Mouse (Mus musculus) erythroblast, embryonic 14.5 days (primary cell): ENCODE measurements at regions not wholly inside any gene's neighbourhood (a gene's known extent, or its start where the extent isn't known, plus 50 kb on each side); places are given as distances from the start of the nearest gene placed in this dataset.

Source experiments
- GATA1 ChIP-seq: IDR thresholded peaks from 2 replicates; pipeline ENCODE4 v1.6.1; 2012; ENCODE audit warnings: low read length, inconsistent platforms, mixed read lengths
- TAL1 ChIP-seq: IDR thresholded peaks from 3 replicates; pipeline ENCODE4 v1.6.1; 2012; ENCODE audit warnings: low read length, inconsistent platforms, mixed read lengths

DNA sequence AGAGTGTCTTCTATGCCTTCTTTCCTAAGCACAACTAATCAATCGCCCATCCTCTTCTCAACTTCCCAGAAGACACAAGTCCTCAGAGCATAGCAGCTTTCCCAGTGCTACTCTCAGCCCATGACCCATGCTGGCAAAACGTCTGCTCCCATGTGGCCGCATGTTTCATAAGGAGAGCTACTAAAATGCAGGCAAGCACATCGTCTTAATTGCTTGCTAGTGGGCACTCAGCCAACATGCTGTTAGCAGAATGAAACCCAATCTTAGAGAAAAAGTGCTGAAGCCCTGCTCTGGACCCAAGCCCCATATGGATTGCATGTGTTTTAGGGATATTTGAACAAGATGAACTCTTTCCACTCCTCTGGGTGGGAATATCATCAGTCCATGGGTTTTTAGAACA lies 1348.2 kb upstream of the Zeb2 start:
- no peak for TF ChIP-seq GATA1
- no peak for TF ChIP-seq TAL1
